Mouse (Mus musculus) heart, postnatal 36 days (tissue): ENCODE results near the gene Sost. TPM values are rescaled to one million over a fixed set of nuclear protein-coding genes. Genes with fewer than 3 reads are reported as not detected.

Experiments
- DNase-seq, 2 experiments: peaks; one replicate each; pipeline ENCODE4 v3.0.0; 2021 to 2022
- intact Hi-C: fragments of 180-260 bp; cut with DNase I; formaldehyde crosslinking; loops from one replicate; pipeline ENCODE4 v1.15.1; 2025
- total RNA-seq, 2 experiments: library from RNA; stranded (reverse); gene quantifications; 2 replicates each; pipeline ENCODE4 v1.2.3; 2021

Sost gene
- total RNA-seq, 2 experiments from 2014 or later: 2.1 to 2.7 TPM

GRCm38 (mm10) chr11:101957476-101957875, 9.3 kb downstream of the Sost start:
- intact Hi-C loops: no loop called here
- DNase-seq: no peak

- intact Hi-C loops: no loop called here
- no peak for DNase-seq
Measured at GRCm38 (mm10) chr11:101953441-101953840, 13.4 kb downstream of the Sost start.

GRCm38 (mm10) chr11:101952541-101953341, 14.1 kb downstream of the Sost start:
- DNase-seq: peak; percentile 57 to 68
- intact Hi-C loops: no loop called here

GRCm38 (mm10) chr11:101950021-101950420, 16.8 kb downstream of the Sost start:
- DNase-seq: no peak
- intact Hi-C loops: loop anchor here (2.0 kb wide), 1 partner anchor 15 kb away; no protein-coding TSS in a partner anchor

- intact Hi-C loops: no loop called here
- DNase-seq: no peak
Measured at GRCm38 (mm10) chr11:101946525-101946924, 20.3 kb downstream of the Sost start.

GRCm38 (mm10) chr11:101943055-101943454, 23.8 kb downstream of the Sost start:
- intact Hi-C loops: no loop called here
- DNase-seq: no peak

GRCm38 (mm10) chr11:101937108-101937507, 29.7 kb downstream of the Sost start:
- peak; percentile 38 to 40 for DNase-seq
- intact Hi-C loops: no loop called here

GRCm38 (mm10) chr11:101936421-101936820, 30.4 kb downstream of the Sost start:
- intact Hi-C loops: no loop called here

GRCm38 (mm10) chr11:101935743-101936142, 31.1 kb downstream of the Sost start:
- intact Hi-C loops: no loop called here
- DNase-seq: no peak

More at GRCm38 (mm10) chr11:101936421-101936820, 30.4 kb downstream of the Sost start:
- no peak for DNase-seq

GRCm38 (mm10) chr11:101931978-101932377, 34.8 kb downstream of the Sost start:
- intact Hi-C loops: no loop called here
- DNase-seq: no peak

GRCm38 (mm10) chr11:101928030-101928762, 38.6 kb downstream of the Sost start:
- DNase-seq: no peak
- intact Hi-C loops: no loop called here

GRCm38 (mm10) chr11:101926951-101927589, 39.7 kb downstream of the Sost start:
- no peak for DNase-seq
- intact Hi-C loops: no loop called here

GRCm38 (mm10) chr11:101925636-101926035, 41.2 kb downstream of the Sost start:
- intact Hi-C loops: no loop called here
- no peak for DNase-seq

GRCm38 (mm10) chr11:101924441-101924976, 42.3 kb downstream of the Sost start:
- intact Hi-C loops: no loop called here
- DNase-seq: no peak

GRCm38 (mm10) chr11:101923988-101924387, 42.8 kb downstream of the Sost start:
- DNase-seq: no peak
- intact Hi-C loops: no loop called here

GRCm38 (mm10) chr11:101921361-101921952, 45.4 kb downstream of the Sost start:
- peak in 1 of 2 experiments; percentile 25 for DNase-seq
- intact Hi-C loops: no loop called here

GRCm38 (mm10) chr11:101919660-101920059, 47.2 kb downstream of the Sost start:
- peak; percentile 82 to 91 for DNase-seq
- intact Hi-C loops: loop anchor here (1.0 kb wide), 1 partner anchor 50 kb away; no protein-coding TSS in a partner anchor

GRCm38 (mm10) chr11:101918609-101919008, 48.2 kb downstream of the Sost start:
- intact Hi-C loops: loop anchor here (1.0 kb wide), 1 partner anchor 51 kb away; no protein-coding TSS in a partner anchor
- DNase-seq: no peak

- intact Hi-C loops: no loop called here
- DNase-seq: no peak
Measured at GRCm38 (mm10) chr11:101916772-101917171, 50.0 kb downstream of the Sost start.

GRCm38 (mm10) chr11:101913591-101913990, 53.2 kb downstream of the Sost start:
- DNase-seq: no peak
- intact Hi-C loops: no loop called here
